Mouse (Mus musculus): ENCODE measurements around the gene Esrp2. TPM values are rescaled to one million over a fixed set of nuclear protein-coding genes. Genes with fewer than 3 reads are reported as not detected.

Gene Esrp2
- polyA plus RNA-seq (2015; fragmentation: Illumina TruSeq; extraction: RNeasy Lipid Tissue Mini Kit (QIAGEN cat#74804); ENCODE audit: insufficient read depth, low replicate concordance): 0.06 TPM

DNA sequence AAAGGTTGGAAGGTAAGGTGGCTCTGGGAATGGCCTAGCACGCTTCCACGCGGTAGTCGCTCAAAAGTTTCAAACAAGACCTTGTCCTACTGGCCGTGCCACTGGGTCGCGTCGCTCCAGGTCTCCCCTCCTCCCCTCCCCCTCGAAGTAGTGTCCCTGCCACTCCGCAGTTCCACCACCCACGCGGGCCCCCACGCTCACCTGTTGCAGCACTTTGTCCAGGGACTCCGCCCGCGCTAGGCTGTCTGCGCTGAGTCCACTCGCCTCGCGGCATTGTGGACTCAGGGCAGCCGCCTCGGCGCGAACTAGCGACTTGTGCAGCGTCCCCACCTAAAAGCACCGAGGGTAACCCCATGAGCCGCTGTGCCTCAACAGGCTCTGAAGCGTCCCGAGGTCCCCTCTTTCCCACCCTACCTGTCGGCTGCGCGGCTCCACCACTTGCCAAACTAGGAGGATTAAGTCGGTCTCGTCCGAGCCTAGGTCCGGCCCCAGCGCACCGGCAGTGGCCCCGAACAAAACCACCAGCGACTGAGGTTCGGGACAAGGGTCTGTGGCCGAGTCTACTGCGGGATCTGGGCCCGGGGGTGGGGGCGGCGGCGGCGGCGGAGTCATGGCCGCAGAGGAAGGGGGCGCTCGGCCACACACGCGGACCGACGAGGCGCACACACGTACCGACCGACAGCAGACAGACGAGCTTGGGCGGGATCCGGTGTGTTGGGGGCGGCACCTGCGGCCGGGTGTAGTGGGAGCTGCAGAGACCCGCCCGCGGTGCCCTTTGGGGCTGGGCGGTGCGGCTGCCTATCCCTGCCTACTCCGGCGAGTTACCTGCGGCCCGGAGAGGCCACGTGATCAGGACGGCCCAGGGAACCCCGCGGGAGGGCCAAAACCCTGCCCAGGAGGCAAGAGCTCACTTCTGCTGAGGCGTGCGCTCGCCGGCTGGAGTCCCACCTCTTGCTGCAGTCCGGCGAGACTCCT, at the start of gene Esrp2:
TSS of gene Esrp2 (minus strand) at position 819 of the 975 bp plus-strand sequence.

DNA sequence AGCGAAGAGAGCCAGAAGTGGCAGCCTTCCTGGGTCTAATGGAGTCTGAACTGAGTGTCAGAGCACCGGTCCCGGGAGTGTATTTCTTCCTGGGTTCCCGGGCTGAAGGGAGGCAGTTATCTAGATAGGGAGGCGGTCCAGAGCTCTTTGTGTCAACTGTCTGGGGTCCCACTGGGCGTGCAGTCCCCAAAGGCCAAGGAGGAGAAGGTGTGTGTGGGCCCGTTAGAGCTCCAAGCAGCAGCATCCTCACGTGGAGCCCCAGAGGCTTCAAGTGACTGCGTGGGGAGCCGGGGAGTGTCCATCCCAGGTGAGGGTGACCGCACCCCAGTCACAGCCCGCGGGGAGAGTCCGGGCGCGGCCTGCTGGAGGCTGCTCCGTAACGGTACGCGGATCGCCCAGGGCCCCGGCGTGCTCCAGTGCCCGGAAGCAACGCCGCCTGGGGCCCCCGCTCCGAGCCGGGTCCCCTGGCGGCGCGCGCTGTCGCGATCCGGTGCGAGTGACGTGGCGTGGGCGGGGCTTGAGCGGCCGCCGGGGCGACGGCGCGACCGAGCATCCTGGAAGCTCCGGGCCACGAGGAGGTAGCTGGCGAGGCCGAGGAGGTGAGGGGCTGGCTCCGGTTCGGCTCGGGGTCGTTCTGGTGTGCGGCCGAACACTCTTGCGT, 31.7 kb upstream of the Esrp2 start, which contains the start of gene Slc7a6:
TSS of gene Slc7a6 (plus strand) at position 502 of the 661 bp plus-strand sequence.

DNA sequence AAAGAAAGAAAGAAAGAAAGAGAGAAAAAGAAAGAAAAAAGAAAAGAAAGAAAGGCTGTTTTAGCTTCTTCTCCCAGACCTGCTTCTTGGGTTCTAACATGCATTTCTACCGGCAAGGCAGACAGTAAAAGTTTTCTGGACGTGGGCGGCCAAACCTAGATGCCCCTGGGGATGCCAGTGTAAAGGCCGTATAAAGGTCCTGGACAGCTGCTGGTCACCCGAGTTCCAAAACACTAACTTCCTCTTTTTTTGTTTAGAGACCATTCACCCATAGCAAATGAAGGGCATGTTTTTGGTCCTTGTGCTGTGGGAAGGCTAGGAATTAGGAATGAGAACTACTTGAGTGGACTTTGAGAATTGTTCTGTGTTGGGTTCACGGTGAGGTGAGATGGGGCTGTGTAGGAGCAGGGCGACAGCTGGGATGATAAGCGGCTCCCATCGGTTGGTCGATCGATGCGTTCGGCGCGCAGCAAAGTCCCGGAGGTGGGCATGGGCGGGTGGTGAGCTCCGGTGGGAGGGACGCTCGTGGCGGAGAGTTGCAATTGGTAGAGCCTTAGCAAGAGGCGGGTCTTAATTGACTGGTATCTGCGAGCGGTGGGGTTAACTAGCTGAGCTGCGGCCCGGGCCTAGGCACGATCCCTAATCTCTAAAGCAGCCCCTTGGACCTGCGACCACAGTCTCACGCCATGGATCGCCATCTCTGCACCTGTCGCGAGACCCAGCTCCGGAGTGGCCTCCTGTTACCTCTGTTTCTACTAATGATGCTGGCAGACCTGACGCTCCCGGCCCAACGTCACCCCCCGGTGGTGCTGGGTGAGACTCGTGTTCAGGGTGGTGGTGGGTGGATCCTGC, 13.3 kb upstream of the Esrp2 start, which contains the start of gene Pla2g15:
TSS of gene Pla2g15 (plus strand) at position 599 of the 852 bp plus-strand sequence.

Other genes starting within 250 kb of the Esrp2 start
- gene Nrn1l, start 243.4 kb downstream of the Esrp2 start, polyA plus RNA-seq (2015; fragmentation: Illumina TruSeq; extraction: RNeasy Lipid Tissue Mini Kit (QIAGEN cat#74804); ENCODE audit: insufficient read depth, low replicate concordance): not detected
- 11.7 TPM for gene Pskh1, start 236.5 kb downstream of the Esrp2 start, polyA plus RNA-seq (2015; fragmentation: Illumina TruSeq; extraction: RNeasy Lipid Tissue Mini Kit (QIAGEN cat#74804); ENCODE audit: insufficient read depth, low replicate concordance)
- 3.9 TPM for gene Ctrl, start 203.1 kb downstream of the Esrp2 start, polyA plus RNA-seq (2015; fragmentation: Illumina TruSeq; extraction: RNeasy Lipid Tissue Mini Kit (QIAGEN cat#74804); ENCODE audit: insufficient read depth, low replicate concordance)
- gene Psmb10, start 198.5 kb downstream of the Esrp2 start, polyA plus RNA-seq (2015; fragmentation: Illumina TruSeq; extraction: RNeasy Lipid Tissue Mini Kit (QIAGEN cat#74804); ENCODE audit: insufficient read depth, low replicate concordance): 35.5 TPM
- gene Lcat, start 193.6 kb downstream of the Esrp2 start, polyA plus RNA-seq (2015; fragmentation: Illumina TruSeq; extraction: RNeasy Lipid Tissue Mini Kit (QIAGEN cat#74804); ENCODE audit: insufficient read depth, low replicate concordance): 1.4 TPM
- gene Slc12a4, start 170.9 kb downstream of the Esrp2 start, polyA plus RNA-seq (2015; fragmentation: Illumina TruSeq; extraction: RNeasy Lipid Tissue Mini Kit (QIAGEN cat#74804); ENCODE audit: insufficient read depth, low replicate concordance): 10.7 TPM
- gene Dpep3, start 157.5 kb downstream of the Esrp2 start, polyA plus RNA-seq (2015; fragmentation: Illumina TruSeq; extraction: RNeasy Lipid Tissue Mini Kit (QIAGEN cat#74804); ENCODE audit: insufficient read depth, low replicate concordance): 0.22 TPM
- 16.9 TPM for gene Dus2, start 145.6 kb downstream of the Esrp2 start, polyA plus RNA-seq (2015; fragmentation: Illumina TruSeq; extraction: RNeasy Lipid Tissue Mini Kit (QIAGEN cat#74804); ENCODE audit: insufficient read depth, low replicate concordance)
- not detected for gene Dpep2nb, start 131.0 kb downstream of the Esrp2 start, polyA plus RNA-seq (2015; fragmentation: Illumina TruSeq; extraction: RNeasy Lipid Tissue Mini Kit (QIAGEN cat#74804); ENCODE audit: insufficient read depth, low replicate concordance)
- 6.9 TPM for gene Ddx28, start 125.1 kb downstream of the Esrp2 start, polyA plus RNA-seq (2015; fragmentation: Illumina TruSeq; extraction: RNeasy Lipid Tissue Mini Kit (QIAGEN cat#74804); ENCODE audit: insufficient read depth, low replicate concordance)
- 110 TPM for gene Nfatc3, start 78.1 kb downstream of the Esrp2 start, polyA plus RNA-seq (2015; fragmentation: Illumina TruSeq; extraction: RNeasy Lipid Tissue Mini Kit (QIAGEN cat#74804); ENCODE audit: insufficient read depth, low replicate concordance)
- 32.9 TPM for gene Pla2g15, start 13.4 kb upstream of the Esrp2 start, polyA plus RNA-seq (2015; fragmentation: Illumina TruSeq; extraction: RNeasy Lipid Tissue Mini Kit (QIAGEN cat#74804); ENCODE audit: insufficient read depth, low replicate concordance)
- gene Slc7a6, start 31.9 kb upstream of the Esrp2 start, polyA plus RNA-seq (2015; fragmentation: Illumina TruSeq; extraction: RNeasy Lipid Tissue Mini Kit (QIAGEN cat#74804); ENCODE audit: insufficient read depth, low replicate concordance): 27.4 TPM
- 79.5 TPM for gene Slc7a6os, start 74.0 kb upstream of the Esrp2 start, polyA plus RNA-seq (2015; fragmentation: Illumina TruSeq; extraction: RNeasy Lipid Tissue Mini Kit (QIAGEN cat#74804); ENCODE audit: insufficient read depth, low replicate concordance)
- gene Prmt7, start 74.0 kb upstream of the Esrp2 start, polyA plus RNA-seq (2015; fragmentation: Illumina TruSeq; extraction: RNeasy Lipid Tissue Mini Kit (QIAGEN cat#74804); ENCODE audit: insufficient read depth, low replicate concordance): 20.2 TPM
- gene Smpd3, start 201.0 kb upstream of the Esrp2 start, polyA plus RNA-seq (2015; fragmentation: Illumina TruSeq; extraction: RNeasy Lipid Tissue Mini Kit (QIAGEN cat#74804); ENCODE audit: insufficient read depth, low replicate concordance): 0.50 TPM

All from spleen, adult 10 weeks (tissue).